Mouse (Mus musculus) G1E-ER4 (cell line): Measurements from ENCODE around the gene Scaf4. TPM values are rescaled to one million over a fixed set of nuclear protein-coding genes. Genes with fewer than 3 reads are reported as not detected.

Experiments used
- GATA1 ChIP-seq: IDR thresholded peaks from one replicate; pipeline ENCODE4 v1.8.0; 2012; ENCODE audit warnings: low read length, inconsistent platforms
- polyA plus RNA-seq: library from polyadenylated mRNA; stranded (reverse); fragments of >175 nt; gene quantifications from 2 replicates; pipeline ENCODE4 v1.2.3, GENCODE M21; 2012

Scaf4 gene
- polyA plus RNA-seq, 1 experiment: 276 TPM

DNA sequence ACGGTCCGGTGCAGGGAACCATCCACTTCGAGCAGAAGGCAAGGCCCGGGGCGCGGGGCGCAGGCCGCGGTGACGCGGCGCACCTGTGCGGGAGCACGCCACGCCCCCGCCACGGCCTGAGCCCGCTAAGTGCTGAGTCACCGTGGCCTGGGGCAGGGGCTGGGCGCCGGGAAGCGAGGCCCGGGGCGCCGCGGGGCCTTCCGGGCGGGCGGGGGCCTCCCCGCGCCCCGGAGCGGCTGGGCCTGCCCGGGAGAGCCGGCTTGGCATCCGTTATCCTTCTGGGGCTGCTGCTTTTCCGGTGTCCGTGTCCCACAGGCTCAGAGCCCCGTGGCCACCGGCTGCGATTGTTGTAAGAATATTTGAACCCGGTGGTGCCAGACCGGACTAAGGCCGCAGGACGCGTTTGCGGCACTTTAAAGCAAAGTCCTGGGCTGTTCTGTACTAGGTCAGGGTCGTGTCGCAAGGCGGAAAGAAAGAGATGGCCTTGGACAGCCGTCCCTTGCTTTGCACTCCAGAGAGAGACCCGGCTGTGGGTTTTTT lies 63.3 kb downstream of the Scaf4 start:
- TF ChIP-seq GATA1: no peak

- no peak for TF ChIP-seq GATA1
These were observed 64.0 kb downstream of the Scaf4 start, which contains the start of gene Sod1 for GRCm38 (mm10) chr16:90220026-90220891. TSS of gene Sod1 (plus strand) at chr16:90220754.

DNA sequence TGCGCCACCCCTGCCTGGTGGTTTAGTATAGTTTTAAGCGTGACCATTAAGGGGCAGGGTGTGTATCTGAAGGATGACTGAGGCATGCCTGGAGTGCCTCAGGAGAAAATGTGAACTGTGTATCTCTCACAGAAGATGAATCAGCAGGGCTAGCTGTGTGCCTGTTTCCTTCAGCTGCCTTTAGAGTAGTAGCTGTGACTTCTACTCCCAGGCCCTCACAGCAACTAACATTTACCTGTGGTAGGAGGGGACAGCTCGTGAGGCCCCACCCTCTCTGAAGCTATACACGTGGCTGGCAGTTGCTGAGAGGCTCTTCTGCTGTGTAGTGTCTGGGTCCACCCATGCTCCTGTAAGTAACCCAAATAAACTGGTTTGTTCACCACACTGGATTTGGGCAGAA lies 66.4 kb downstream of the Scaf4 start:
- TF ChIP-seq GATA1: no peak

DNA sequence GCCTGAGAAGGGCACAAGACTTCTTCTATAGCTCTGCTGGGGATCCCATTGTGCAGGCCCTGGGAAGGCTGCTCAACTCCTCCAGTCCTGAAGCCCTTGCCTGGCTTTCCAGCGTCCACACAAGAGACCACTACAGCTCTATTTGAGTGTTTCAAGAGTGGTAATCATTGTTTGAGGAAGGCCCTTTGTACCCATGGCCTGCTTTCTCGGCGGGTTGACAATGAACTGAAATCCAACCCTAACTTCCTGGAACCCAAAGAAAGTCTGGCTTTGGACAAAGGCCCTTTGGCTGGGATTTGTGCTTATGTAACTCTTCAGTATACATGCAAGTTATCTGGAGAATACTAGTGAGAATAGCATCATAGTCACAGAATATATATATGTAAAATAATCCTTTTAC lies 66.9 kb downstream of the Scaf4 start:
- no peak for TF ChIP-seq GATA1

DNA sequence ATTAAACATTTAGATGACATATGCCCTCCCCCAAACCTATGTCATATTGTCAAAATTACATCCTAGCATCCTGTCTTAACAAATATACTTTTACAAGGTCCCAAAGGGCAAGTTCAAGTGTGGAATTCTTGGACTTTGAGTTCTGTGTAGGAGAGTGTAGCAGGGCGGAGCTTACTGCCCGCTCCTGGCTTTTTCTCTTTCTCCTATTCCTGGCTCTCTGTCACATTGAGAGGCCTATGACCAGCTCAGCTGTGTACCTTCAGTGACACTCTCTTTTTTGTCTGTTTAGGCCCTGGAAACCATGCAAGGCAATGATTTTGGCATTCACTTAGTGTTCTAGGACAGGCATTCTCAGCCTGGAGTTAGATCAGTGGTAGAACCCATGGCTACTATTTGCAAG lies 67.9 kb downstream of the Scaf4 start:
- no peak for TF ChIP-seq GATA1

DNA sequence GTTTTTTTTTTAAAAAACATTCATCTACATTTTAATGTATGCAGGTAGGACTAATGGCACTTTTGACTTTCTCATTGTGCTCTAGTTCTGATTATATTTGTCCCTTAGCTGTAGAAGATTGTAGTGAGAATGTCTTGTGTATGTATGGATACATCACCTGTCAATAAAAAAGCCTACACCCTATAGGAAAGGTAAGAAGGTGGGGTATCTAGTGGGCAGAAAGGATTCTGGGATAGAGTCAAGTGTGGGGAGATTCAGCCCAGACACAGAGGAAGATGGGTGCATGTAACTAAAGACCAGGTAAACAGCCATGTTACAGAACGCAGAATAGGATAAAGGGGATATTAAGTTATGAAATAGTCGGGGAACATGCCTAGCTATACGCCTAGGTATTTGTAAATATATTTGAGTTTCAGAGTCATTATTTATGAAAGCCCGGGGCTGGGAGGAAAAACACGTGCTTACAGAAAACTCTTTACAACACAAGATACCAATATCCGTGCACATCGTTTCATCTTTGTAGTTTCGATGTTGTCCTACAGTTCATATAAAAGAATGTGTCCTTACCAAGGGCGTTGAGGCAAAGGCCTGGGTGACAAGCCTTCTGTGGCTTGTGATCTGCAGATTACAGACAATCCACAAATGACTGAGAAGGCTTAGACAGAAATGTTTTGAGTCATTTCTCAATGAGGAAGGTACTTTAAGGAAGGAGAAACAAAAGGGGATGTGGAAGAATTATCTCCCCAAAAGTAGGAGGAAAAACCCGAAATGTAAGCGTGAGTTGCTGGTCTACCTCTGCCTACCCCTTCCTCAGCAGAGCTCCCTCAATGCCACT lies 69.4 kb downstream of the Scaf4 start:
- TF ChIP-seq GATA1: no peak

GRCm38 (mm10) chr16:90213477-90214339 lies 70.6 kb downstream of the Scaf4 start:
- no peak for TF ChIP-seq GATA1

- no peak for TF ChIP-seq GATA1
These were observed 72.5 kb downstream of the Scaf4 start for GRCm38 (mm10) chr16:90211767-90212166.

DNA sequence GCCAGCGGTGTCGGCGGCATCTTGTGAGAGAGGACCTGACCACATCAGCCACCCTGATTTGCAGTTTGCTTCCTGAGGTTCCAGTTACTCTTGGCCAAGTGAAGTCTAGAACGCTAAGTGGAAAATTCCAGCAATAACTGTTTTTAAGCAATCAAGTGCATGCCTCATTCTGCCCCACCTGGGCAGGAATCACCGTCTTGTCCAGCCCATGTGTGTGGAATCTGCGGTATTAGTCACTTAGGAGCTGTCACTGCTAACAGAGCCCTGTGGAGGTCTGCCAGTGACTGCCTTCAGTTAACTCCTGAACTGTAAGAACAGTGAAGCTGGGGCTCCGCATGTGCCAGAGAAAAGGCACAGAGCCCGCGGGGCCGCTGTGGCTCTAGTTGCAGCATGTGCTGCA lies 73.6 kb downstream of the Scaf4 start:
- TF ChIP-seq GATA1: no peak

- no peak for TF ChIP-seq GATA1
These were observed 75.3 kb downstream of the Scaf4 start for GRCm38 (mm10) chr16:90208996-90209395.

- no peak for TF ChIP-seq GATA1
These were observed 79.4 kb downstream of the Scaf4 start for GRCm38 (mm10) chr16:90204868-90205267.

GRCm38 (mm10) chr16:90203226-90203962 lies 80.9 kb downstream of the Scaf4 start:
- TF ChIP-seq GATA1: no peak

DNA sequence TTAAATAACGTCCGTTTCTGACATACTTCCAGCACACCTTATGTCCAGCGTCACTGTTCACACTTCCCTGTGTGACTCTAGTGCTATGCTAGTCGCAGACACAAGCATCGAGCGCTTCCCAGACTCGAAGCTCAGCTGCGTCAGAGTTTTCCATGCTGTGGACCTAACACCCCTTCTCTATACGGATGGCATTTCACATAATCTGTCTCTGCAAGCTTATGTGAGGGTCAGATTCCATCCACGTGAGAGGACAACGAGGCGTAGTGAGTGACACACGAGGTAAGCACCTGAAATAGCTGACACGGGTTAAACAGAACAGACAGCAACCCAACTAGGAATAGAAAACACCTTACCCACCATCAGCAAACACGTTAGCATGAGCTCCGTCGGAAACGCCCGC lies 82.2 kb downstream of the Scaf4 start:
- no peak for TF ChIP-seq GATA1

- no peak for TF ChIP-seq GATA1
These were observed 85.1 kb downstream of the Scaf4 start for GRCm38 (mm10) chr16:90199174-90199573.
